Mouse (Mus musculus) lung, postnatal 0 days (tissue): ENCODE data around the gene D16Ertd472e. TPM values are rescaled to one million over a fixed set of nuclear protein-coding genes. Genes with fewer than 3 reads are reported as not detected.

ENCODE experiments used
- ATAC-seq: fragments of 200-750 bp; cut with Nextera tagmentation; 2 replicates; pipeline ENCODE4 v1.8.0; 2017; ENCODE audit warnings: moderate library complexity
- DNase-seq: peaks from one replicate; pipeline ENCODE4 v3.0.0-alpha.2; 2016; ENCODE audit warnings: low spot score
- H3K27ac ChIP-seq: fragments of 300-500 bp; sonication (generic); 2 replicates; pipeline ENCODE4 v1.5.1; 2014; ENCODE audit warnings: antibody characterized with exemption, mild to moderate bottlenecking, low read length, mixed read lengths
- H3K27me3 ChIP-seq: fragments of 300-500 bp; sonication (generic); replicated peaks from 2 replicates; pipeline ENCODE4 v1.6.1; 2014; ENCODE audit warnings: low read length, mixed read lengths; ENCODE audit not compliant: insufficient read depth
- H3K36me3 ChIP-seq: fragments of 300-500 bp; sonication (generic); 2 replicates; pipeline ENCODE4 v1.6.1; 2014; ENCODE audit warnings: low read length, mixed read lengths; ENCODE audit not compliant: insufficient read depth
- H3K4me1 ChIP-seq: fragments of 300-500 bp; sonication (generic); 2 replicates; pipeline ENCODE4 v1.6.1; 2014; ENCODE audit warnings: antibody characterized with exemption, low read depth, low read length, mixed read lengths; ENCODE audit not compliant: insufficient read depth
- H3K4me2 ChIP-seq: fragments of 300-500 bp; sonication (generic); replicated peaks from 2 replicates; pipeline ENCODE4 v1.6.1; 2014; ENCODE audit warnings: low read depth, mild to moderate bottlenecking, low read length, moderate library complexity, mixed read lengths
- H3K4me3 ChIP-seq: fragments of 300-500 bp; sonication (generic); 2 replicates; pipeline ENCODE4 v1.5.1; 2014; ENCODE audit warnings: low read depth, low read length
- H3K9ac ChIP-seq: fragments of 300-500 bp; sonication (generic); replicated peaks from 2 replicates; pipeline ENCODE4 v1.6.1; 2014; ENCODE audit warnings: low read depth, mild to moderate bottlenecking
- H3K9me3 ChIP-seq: fragments of 300-500 bp; sonication (generic); 2 replicates; pipeline ENCODE4 v1.6.1; 2016; ENCODE audit warnings: low read length, mixed read lengths
- CTCF ChIP-seq: IDR thresholded peaks from 2 replicates; pipeline ENCODE4 v1.5.1; 2016; ENCODE audit warnings: antibody characterized with exemption, mild to moderate bottlenecking
- EP300 ChIP-seq: IDR thresholded peaks from 2 replicates; pipeline ENCODE4 v1.6.1; 2016; ENCODE audit warnings: antibody characterized with exemption, mild to moderate bottlenecking, control low read depth
- WGBS: fragments of 180-500 bp; shearing (Covaris S2); extraction: QIAGEN DNeasy Blood & Tissue Kit; methylation state at CpG from one replicate; pipeline ENCODE4 v1.1.7; 2014; 5-methylcytosine and 5-hydroxymethylcytosine counted together
- polyA plus RNA-seq: library from polyadenylated mRNA; unstranded; fragments of >200 nt; fragmentation: Nextera tagmentation; extraction: Ambion mirVana; gene quantifications from 2 replicates; pipeline ENCODE4 v1.2.1, GENCODE M21; 2015

D16Ertd472e gene
- polyA plus RNA-seq, 1 experiment from 2014 or later = 12.3 TPM

- H3K9ac ChIP-seq = no peak overlapping the region
- WGBS = 72% methylated on average over 11 of the region's 11 CpGs
- H3K4me1 ChIP-seq = no peaks in the 10 kb centered on the region
- no peak overlapping the region for H3K27ac ChIP-seq
- H3K9me3 ChIP-seq = no peaks in the 10 kb centered on the region
- DNase-seq = no peak
- TF ChIP-seq EP300 (no peak), CTCF (no peak)
- no peak overlapping the region for H3K4me3 ChIP-seq
- H3K4me2 ChIP-seq = no peak overlapping the region
- no peaks in the 10 kb centered on the region for H3K36me3 ChIP-seq
- ATAC-seq = no peak
- H3K27me3 ChIP-seq = no peaks in the 10 kb centered on the region
Measured at GRCm38 (mm10) chr16:78585664-78586397, 9.3 kb upstream of the D16Ertd472e start.

GRCm38 (mm10) chr16:78585163-78585562 lies 8.7 kb upstream of the D16Ertd472e start:
- Histone ChIP-seq H3K27ac (no peak overlapping the region), H3K9ac (no peak overlapping the region), H3K4me3 (no peak overlapping the region), H3K4me1 (no peaks in the 10 kb centered on the region), H3K9me3 (no peaks in the 10 kb centered on the region), H3K27me3 (no peaks in the 10 kb centered on the region), H3K4me2 (no peak overlapping the region), H3K36me3 (no peaks in the 10 kb centered on the region)
- TF ChIP-seq EP300 (no peak), CTCF (no peak)
- WGBS = 53% methylated on average over 4 of the region's 4 CpGs
- DNase-seq (no peak), ATAC-seq (no peak)

- Histone ChIP-seq H3K9ac (no peak overlapping the region), H3K4me2 (no peak overlapping the region), H3K4me3 (no peak overlapping the region), H3K9me3 (no peaks in the 10 kb centered on the region), H3K27me3 (no peaks in the 10 kb centered on the region), H3K36me3 (no peaks in the 10 kb centered on the region), H3K27ac (no peak overlapping the region), H3K4me1 (no peaks in the 10 kb centered on the region)
- 86% methylated on average over 4 of the region's 4 CpGs for WGBS
- ATAC-seq (no peak), DNase-seq (no peak)
- TF ChIP-seq EP300 (no peak), CTCF (no peak)
Measured at GRCm38 (mm10) chr16:78583968-78584367, 7.5 kb upstream of the D16Ertd472e start.

- DNase-seq (no peak), ATAC-seq (no peak)
- TF ChIP-seq EP300 (no peak), CTCF (no peak)
- no peak overlapping the region for H3K4me2 ChIP-seq
- no peaks in the 10 kb centered on the region for H3K4me1 ChIP-seq
- WGBS = 98% methylated on average over 7 of the region's 7 CpGs
- H3K36me3 ChIP-seq = no peaks in the 10 kb centered on the region
- H3K4me3 ChIP-seq = no peak overlapping the region
- H3K27me3 ChIP-seq = no peaks in the 10 kb centered on the region
- H3K9ac ChIP-seq = no peak overlapping the region
- H3K9me3 ChIP-seq = no peaks in the 10 kb centered on the region
- no peak overlapping the region for H3K27ac ChIP-seq
Measured at GRCm38 (mm10) chr16:78580387-78580786, 3.9 kb upstream of the D16Ertd472e start.

GRCm38 (mm10) chr16:78579386-78579785 lies 2.9 kb upstream of the D16Ertd472e start:
- H3K36me3 ChIP-seq = no peaks in the 10 kb centered on the region
- ATAC-seq (no peak), DNase-seq (no peak)
- H3K4me1 ChIP-seq = peaks cover 2% of the 10 kb centered on the region; the same call in 1 of the 2 replicates
- no peaks in the 10 kb centered on the region for H3K27me3 ChIP-seq
- no peaks in the 10 kb centered on the region for H3K9me3 ChIP-seq
- H3K4me3 ChIP-seq = no peak overlapping the region
- no peak overlapping the region for H3K27ac ChIP-seq
- no peak overlapping the region for H3K9ac ChIP-seq
- H3K4me2 ChIP-seq = no peak overlapping the region
- WGBS = 85% methylated on average over 4 of the region's 4 CpGs
- no peak for TF ChIP-seq CTCF
- TF ChIP-seq EP300 = no peak

- TF ChIP-seq EP300 (peak; percentile 37; the same call in 1 of the 2 replicates), CTCF (no peak)
- H3K4me3 ChIP-seq = peak overlapping the region; percentile 68
- H3K27me3 ChIP-seq = no peaks in the 10 kb centered on the region
- no peaks in the 10 kb centered on the region for H3K9me3 ChIP-seq
- H3K4me1 ChIP-seq = peaks cover 4% of the 10 kb centered on the region; the same call in 1 of the 2 replicates
- ATAC-seq (peak; percentile 75), DNase-seq (peak; percentile 98)
- H3K4me2 ChIP-seq = peak overlapping the region; percentile 71
- WGBS = 10% methylated on average over 14 of the region's 14 CpGs
- H3K9ac ChIP-seq = no peak overlapping the region
- H3K27ac ChIP-seq = peak overlapping the region; percentile 96
- no peaks in the 10 kb centered on the region for H3K36me3 ChIP-seq
Measured at GRCm38 (mm10) chr16:78577085-78577671, 670 bp upstream of the D16Ertd472e start.
